Mouse (Mus musculus): Measurements from ENCODE around the gene Cytip. TPM values are rescaled to one million over a fixed set of nuclear protein-coding genes. Genes with fewer than 3 reads are reported as not detected.
"Not testable (repeated sequence)": the region's sequence is repeated elsewhere in the genome, so short reads cannot be mapped to it uniquely, and the experiment has no call there.

Gene Cytip
- polyA plus RNA-seq, 1 experiment from 2014 or later: 1.9 TPM

DNA sequence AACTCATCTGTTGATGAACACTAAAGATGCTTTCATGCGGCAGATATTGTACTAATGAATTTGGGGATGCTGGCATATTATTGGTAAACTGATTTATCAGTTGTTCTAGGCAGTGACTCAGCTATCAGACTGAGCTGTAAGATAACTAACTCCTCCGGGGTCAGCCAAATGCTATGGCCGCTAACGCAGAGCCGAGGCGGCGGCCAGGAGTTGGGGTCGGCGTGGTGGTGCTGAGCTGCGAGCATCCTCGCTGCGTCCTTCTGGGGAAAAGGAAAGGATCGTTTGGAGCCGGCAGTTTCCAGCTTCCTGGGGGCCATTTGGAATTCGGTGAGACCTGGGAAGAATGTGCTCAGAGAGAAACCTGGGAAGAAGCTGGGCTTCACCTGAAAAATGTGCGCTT is 87.4 kb downstream of the Cytip start:
- H3K27ac ChIP-seq (ENCODE audit: low read depth, low read length); H3K4me2 ChIP-seq; DNase-seq (ENCODE audit: low spot score); ATAC-seq (replicated peaks; ENCODE audit: low FRiP score); H3K9ac ChIP-seq (ENCODE audit: low read depth, low read length); H3K27me3 ChIP-seq (replicated peaks; ENCODE audit: control insufficient read depth, insufficient read depth, low read length); H3K9me3 ChIP-seq (ENCODE audit: control insufficient read depth, low read length); H3K4me3 ChIP-seq (ENCODE audit: low read depth, low read length); H3K36me3 ChIP-seq (ENCODE audit: control insufficient read depth, insufficient read depth, low read length); H3K4me1 ChIP-seq (replicated peaks; ENCODE audit: control insufficient read depth, insufficient read depth, low read length): not testable (repeated sequence)
- 85% methylated on average over 12 of the region's 16 CpGs for WGBS

DNA sequence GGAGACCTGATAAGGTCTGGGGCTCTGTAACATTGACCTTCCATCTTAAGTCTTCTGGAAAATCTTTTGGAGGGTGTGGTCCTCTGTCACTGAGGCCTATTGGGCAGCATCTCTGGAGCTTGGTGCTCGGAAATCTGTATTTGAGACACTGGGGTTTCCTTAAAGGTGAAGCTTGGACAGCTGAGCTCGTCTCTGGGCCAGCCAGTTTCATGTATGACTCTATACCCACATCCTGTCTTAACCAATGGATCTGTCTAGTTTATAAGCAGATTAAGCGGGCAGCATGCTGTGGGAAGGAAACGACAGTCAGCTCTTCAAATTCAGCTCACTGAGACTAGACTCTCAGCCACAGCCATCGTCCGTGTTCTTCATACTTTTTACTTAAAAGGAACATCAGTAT is 88.3 kb downstream of the Cytip start:
- ATAC-seq (replicated peaks; ENCODE audit: low FRiP score) (no peak), DNase-seq (ENCODE audit: low spot score) (no peak)
- no peak overlapping the region for H3K27ac ChIP-seq (ENCODE audit: low read depth, low read length)
- H3K4me1 ChIP-seq (replicated peaks; ENCODE audit: control insufficient read depth, insufficient read depth, low read length): no peaks in the 10 kb centered on the region
- H3K27me3 ChIP-seq (replicated peaks; ENCODE audit: control insufficient read depth, insufficient read depth, low read length): no peaks in the 10 kb centered on the region
- H3K9me3 ChIP-seq (ENCODE audit: control insufficient read depth, low read length): no peaks in the 10 kb centered on the region
- WGBS: 78% methylated on average over 6 of the region's 6 CpGs
- no peak overlapping the region for H3K4me2 ChIP-seq
- H3K9ac ChIP-seq (ENCODE audit: low read depth, low read length): no peak overlapping the region
- no peaks in the 10 kb centered on the region for H3K36me3 ChIP-seq (ENCODE audit: control insufficient read depth, insufficient read depth, low read length)
- H3K4me3 ChIP-seq (ENCODE audit: low read depth, low read length): no peak overlapping the region

DNA sequence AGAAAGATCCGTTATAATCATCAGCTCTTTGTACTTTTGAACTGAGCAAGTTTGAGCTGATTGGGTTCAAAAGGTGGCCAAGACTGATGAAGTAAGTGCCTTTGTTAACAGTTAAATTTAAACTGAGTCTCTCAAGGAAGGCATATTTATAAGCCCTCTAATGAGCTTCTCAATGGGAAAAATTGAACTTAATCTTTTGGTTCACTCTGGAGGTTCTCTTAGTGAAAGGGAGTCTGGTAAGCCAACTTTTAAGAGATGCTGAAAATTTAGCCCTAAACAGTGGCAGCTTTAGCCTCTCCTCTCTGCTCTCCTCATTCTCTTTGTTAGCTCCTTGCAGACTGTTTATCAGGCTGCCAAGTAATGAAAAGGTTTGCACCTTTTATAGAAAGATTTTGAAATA is 100.5 kb downstream of the Cytip start:
- no peak overlapping the region for H3K27ac ChIP-seq (ENCODE audit: low read depth, low read length)
- no peak overlapping the region for H3K4me2 ChIP-seq
- no peaks in the 10 kb centered on the region for H3K4me1 ChIP-seq (replicated peaks; ENCODE audit: control insufficient read depth, insufficient read depth, low read length)
- no peak overlapping the region for H3K9ac ChIP-seq (ENCODE audit: low read depth, low read length)
- no peak for DNase-seq (ENCODE audit: low spot score)
- no peak overlapping the region for H3K4me3 ChIP-seq (ENCODE audit: low read depth, low read length)
- 71% methylated on average over 1 of the region's 1 CpGs for WGBS
- H3K27me3 ChIP-seq (replicated peaks; ENCODE audit: control insufficient read depth, insufficient read depth, low read length): no peaks in the 10 kb centered on the region
- H3K9me3 ChIP-seq (ENCODE audit: control insufficient read depth, low read length): no peaks in the 10 kb centered on the region
- no peak for ATAC-seq (replicated peaks; ENCODE audit: low FRiP score)
- no peaks in the 10 kb centered on the region for H3K36me3 ChIP-seq (ENCODE audit: control insufficient read depth, insufficient read depth, low read length)

DNA sequence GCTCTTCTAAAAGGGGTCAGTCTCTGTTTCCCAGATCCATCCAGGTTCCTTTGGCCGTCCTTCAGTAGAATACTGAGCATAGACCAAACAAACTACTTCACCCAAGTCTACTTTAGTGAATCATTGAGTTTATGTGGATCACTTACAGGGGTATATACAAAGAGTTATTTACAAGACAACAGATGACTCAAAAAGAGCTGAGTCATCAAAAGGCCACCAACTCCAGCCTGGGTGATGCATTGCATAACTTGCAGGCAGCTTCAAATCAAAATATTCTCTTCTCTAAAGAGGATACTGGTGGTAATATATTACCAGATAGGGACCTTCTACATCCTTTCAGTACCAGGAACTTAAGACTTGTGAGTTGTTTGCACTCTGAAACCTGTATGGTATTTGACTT is 108.9 kb downstream of the Cytip start:
- 91% methylated on average over 1 of the region's 1 CpGs for WGBS
- no peak overlapping the region for H3K4me3 ChIP-seq (ENCODE audit: low read depth, low read length)
- no peak overlapping the region for H3K4me2 ChIP-seq
- ATAC-seq (replicated peaks; ENCODE audit: low FRiP score) (no peak), DNase-seq (ENCODE audit: low spot score) (no peak)
- no peaks in the 10 kb centered on the region for H3K27me3 ChIP-seq (replicated peaks; ENCODE audit: control insufficient read depth, insufficient read depth, low read length)
- no peaks in the 10 kb centered on the region for H3K9me3 ChIP-seq (ENCODE audit: control insufficient read depth, low read length)
- no peak overlapping the region for H3K27ac ChIP-seq (ENCODE audit: low read depth, low read length)
- H3K36me3 ChIP-seq (ENCODE audit: control insufficient read depth, insufficient read depth, low read length): no peaks in the 10 kb centered on the region
- H3K4me1 ChIP-seq (replicated peaks; ENCODE audit: control insufficient read depth, insufficient read depth, low read length): no peaks in the 10 kb centered on the region
- H3K9ac ChIP-seq (ENCODE audit: low read depth, low read length): no peak overlapping the region

DNA sequence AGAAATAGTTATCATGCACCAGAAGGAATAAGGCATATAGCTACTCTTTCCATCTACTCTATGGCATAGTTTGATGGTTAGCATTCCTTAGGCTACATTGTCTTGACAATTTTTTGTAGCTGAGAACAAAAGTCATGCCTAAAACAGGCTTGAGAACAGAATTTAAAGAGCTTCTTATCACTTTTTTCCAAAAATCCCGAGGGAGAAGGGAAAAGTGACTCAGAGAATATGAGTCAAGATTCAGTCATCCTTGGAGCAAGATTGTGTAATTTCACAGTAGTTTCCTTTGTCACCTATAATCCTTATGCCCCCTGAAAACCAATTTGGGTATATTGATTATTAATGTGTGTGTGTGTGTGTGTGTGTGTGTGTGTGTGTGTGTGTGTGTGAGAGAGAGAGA is 115.5 kb downstream of the Cytip start:
- Histone ChIP-seq H3K9ac (ENCODE audit: low read depth, low read length) (no peak overlapping the region), H3K4me1 (replicated peaks; ENCODE audit: control insufficient read depth, insufficient read depth, low read length) (no peaks in the 10 kb centered on the region), H3K27ac (ENCODE audit: low read depth, low read length) (no peak overlapping the region), H3K9me3 (ENCODE audit: control insufficient read depth, low read length) (no peaks in the 10 kb centered on the region), H3K4me2 (no peak overlapping the region), H3K27me3 (replicated peaks; ENCODE audit: control insufficient read depth, insufficient read depth, low read length) (no peaks in the 10 kb centered on the region), H3K4me3 (ENCODE audit: low read depth, low read length) (no peak overlapping the region), H3K36me3 (ENCODE audit: control insufficient read depth, insufficient read depth, low read length) (no peaks in the 10 kb centered on the region)
- DNase-seq (ENCODE audit: low spot score) (no peak), ATAC-seq (replicated peaks; ENCODE audit: low FRiP score) (no peak)
- 54% methylated on average over 1 of the region's 1 CpGs for WGBS

Other genes with a start within 250 kb of the Cytip start
- gene Galnt5, start 197.6 kb downstream of the Cytip start, polyA plus RNA-seq (2014; fragmentation: Nextera tagmentation; extraction: Ambion mirVana): 0.09 and 0.16 TPM in 2 replicates
- not detected in 2 replicates for gene Ermn, start 142.7 kb downstream of the Cytip start, polyA plus RNA-seq (2014; fragmentation: Nextera tagmentation; extraction: Ambion mirVana)
- 0.04 and 0.11 TPM in 2 replicates for gene Acvr1c, start 162.4 kb upstream of the Cytip start, polyA plus RNA-seq (2014; fragmentation: Nextera tagmentation; extraction: Ambion mirVana)